Mouse (Mus musculus): ENCODE measurements around the gene Tmem45a. TPM values are rescaled to one million over a fixed set of nuclear protein-coding genes. Genes with fewer than 3 reads are reported as not detected.
A peak's percentile ranks its signal among the peaks of the same experiment; 100 is the strongest.
"Not testable (repeated sequence)": the region's sequence is repeated elsewhere in the genome, so short reads cannot be mapped to it uniquely, and the experiment has no call there.

The Tmem45a gene
- polyA plus RNA-seq (2015; fragmentation: Nextera tagmentation; extraction: Ambion mirVana), result 39.7 and 41.2 TPM in 2 replicates

GRCm38 (mm10) chr16:56885824-56886615 lies at the start of gene Tmem45a:
Tmem45a (minus strand) TSS chr16:56886166.
- H3K36me3 ChIP-seq, result no peaks in the 10 kb centered on the region
- peaks cover 4% of the 10 kb centered on the region; the same call in 1 of the 2 replicates for H3K4me1 ChIP-seq
- H3K9ac ChIP-seq, result peak within 1 kb of the TSS; percentile 38
- peak within 1 kb of the TSS; percentile 73 for H3K27ac ChIP-seq
- H3K4me3 ChIP-seq, result peak within 1 kb of the TSS; percentile 49
- 3% methylated on average over 25 of the region's 25 CpGs for WGBS
- peak; percentile 98 for ATAC-seq (ENCODE audit: borderline replicate concordance, extremely low read depth, low FRiP score, low TSS enrichment)
- no peaks in the 10 kb centered on the region for H3K27me3 ChIP-seq
- peak within 1 kb of the TSS; percentile 61 for H3K4me2 ChIP-seq
- no peaks in the 10 kb centered on the region for H3K9me3 ChIP-seq

GRCm38 (mm10) chr16:56928023-56928422 lies 42.1 kb upstream of the Tmem45a start, which contains the start of gene Lnp1:
Lnp1 (minus strand) TSS chr16:56928061.
- H3K27ac ChIP-seq, result no peak within 1 kb of the TSS
- H3K4me3 ChIP-seq, result no peak within 1 kb of the TSS
- H3K9me3 ChIP-seq, result no peaks in the 10 kb centered on the region
- ATAC-seq (ENCODE audit: borderline replicate concordance, extremely low read depth, low FRiP score, low TSS enrichment), result no peak
- WGBS, result 46% methylated on average over 3 of the region's 3 CpGs
- no peak within 1 kb of the TSS for H3K4me2 ChIP-seq
- H3K27me3 ChIP-seq, result no peaks in the 10 kb centered on the region
- H3K4me1 ChIP-seq, result no peaks in the 10 kb centered on the region
- H3K9ac ChIP-seq, result no peak within 1 kb of the TSS
- H3K36me3 ChIP-seq, result no peaks in the 10 kb centered on the region

- Histone ChIP-seq H3K27me3 (no peaks in the 10 kb centered on the region), H3K9ac (no peak overlapping the region), H3K36me3 (no peaks in the 10 kb centered on the region), H3K4me3 (no peak overlapping the region), H3K27ac (no peak overlapping the region), H3K9me3 (no peaks in the 10 kb centered on the region), H3K4me2 (no peak overlapping the region), H3K4me1 (no peaks in the 10 kb centered on the region)
- 19% methylated on average over 8 of the region's 8 CpGs for WGBS
- ATAC-seq (ENCODE audit: borderline replicate concordance, extremely low read depth, low FRiP score, low TSS enrichment), result peak; percentile 46
Observed at GRCm38 (mm10) chr16:56920102-56920657, 34.2 kb upstream of the Tmem45a start.

DNA sequence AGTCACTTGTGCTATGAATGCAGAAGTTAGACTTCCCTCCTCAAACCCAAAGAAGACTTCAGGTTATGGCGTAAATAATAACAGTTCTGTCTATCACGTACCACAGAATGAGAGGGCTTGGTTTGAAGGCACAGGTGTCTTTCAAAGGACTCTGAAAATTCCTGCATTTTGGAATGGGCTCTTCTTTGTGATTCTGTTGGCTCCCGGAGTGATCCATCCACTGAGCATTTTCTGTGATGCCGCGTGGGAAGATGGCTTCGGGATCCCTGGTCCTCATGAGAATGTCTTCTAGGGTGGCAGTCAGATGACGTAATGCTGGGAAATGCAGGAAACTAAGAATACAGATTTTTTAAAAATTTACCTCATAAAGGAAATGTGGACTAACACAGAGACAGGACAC lies 31.3 kb upstream of the Tmem45a start:
- no peak for ATAC-seq (ENCODE audit: borderline replicate concordance, extremely low read depth, low FRiP score, low TSS enrichment)
- Histone ChIP-seq H3K9ac (no peak overlapping the region), H3K36me3 (no peaks in the 10 kb centered on the region), H3K4me3 (no peak overlapping the region), H3K27me3 (no peaks in the 10 kb centered on the region), H3K4me2 (no peak overlapping the region), H3K4me1 (no peaks in the 10 kb centered on the region), H3K27ac (no peak overlapping the region), H3K9me3 (no peaks in the 10 kb centered on the region)
- 85% methylated on average over 7 of the region's 7 CpGs for WGBS

DNA sequence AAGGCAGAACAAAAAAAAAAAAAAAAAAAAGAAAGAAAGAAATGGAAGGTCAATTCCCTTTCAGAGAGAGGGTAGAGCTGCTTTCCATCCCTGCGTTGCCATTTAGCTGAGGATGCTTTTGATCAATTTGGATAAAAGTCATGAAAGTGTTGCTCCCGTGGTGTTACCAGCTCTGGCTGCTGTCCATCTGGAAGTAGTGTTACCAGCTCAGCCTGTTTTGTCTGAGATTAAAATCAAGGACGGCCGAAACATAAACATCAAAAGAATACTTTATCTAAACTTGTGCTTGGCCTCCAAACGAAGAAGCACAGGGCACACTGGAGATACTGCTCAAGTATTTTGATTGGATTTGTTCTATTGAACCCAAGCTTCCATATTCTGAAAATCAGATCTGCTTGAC lies 23.0 kb upstream of the Tmem45a start:
- Histone ChIP-seq H3K4me1 (no peaks in the 10 kb centered on the region; the same call in 1 of the 2 replicates), H3K9ac (no peak overlapping the region), H3K9me3 (no peaks in the 10 kb centered on the region), H3K36me3 (no peaks in the 10 kb centered on the region), H3K27me3 (no peaks in the 10 kb centered on the region), H3K27ac (no peak overlapping the region), H3K4me2 (no peak overlapping the region), H3K4me3 (no peak overlapping the region)
- WGBS, result 28% methylated on average over 5 of the region's 5 CpGs
- no peak for ATAC-seq (ENCODE audit: borderline replicate concordance, extremely low read depth, low FRiP score, low TSS enrichment)

DNA sequence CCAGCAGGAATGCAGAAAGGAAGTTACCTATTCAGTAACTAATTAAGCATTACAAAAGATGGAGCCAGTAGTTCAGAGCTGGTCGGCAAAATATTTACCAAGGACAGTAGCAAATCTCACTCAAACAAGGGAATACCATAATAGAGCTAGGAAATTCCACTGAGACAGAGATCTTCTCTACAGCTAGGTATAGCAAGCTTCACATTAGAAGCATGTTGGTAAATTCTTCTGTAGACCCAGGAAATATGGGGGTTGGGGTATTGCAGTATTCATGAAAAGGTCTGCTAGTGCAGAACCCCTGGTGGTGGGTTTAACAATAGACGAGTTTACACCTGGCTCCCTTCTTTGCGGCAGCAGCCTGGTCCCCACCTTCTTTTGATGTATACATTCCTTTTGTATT lies 16.2 kb upstream of the Tmem45a start:
- H3K9me3 ChIP-seq; H3K4me2 ChIP-seq; H3K4me3 ChIP-seq; H3K27ac ChIP-seq; H3K4me1 ChIP-seq; H3K27me3 ChIP-seq; H3K9ac ChIP-seq; H3K36me3 ChIP-seq; ATAC-seq (ENCODE audit: borderline replicate concordance, extremely low read depth, low FRiP score, low TSS enrichment): not testable (repeated sequence)
- WGBS, result 48% methylated on average over 3 of the region's 3 CpGs

DNA sequence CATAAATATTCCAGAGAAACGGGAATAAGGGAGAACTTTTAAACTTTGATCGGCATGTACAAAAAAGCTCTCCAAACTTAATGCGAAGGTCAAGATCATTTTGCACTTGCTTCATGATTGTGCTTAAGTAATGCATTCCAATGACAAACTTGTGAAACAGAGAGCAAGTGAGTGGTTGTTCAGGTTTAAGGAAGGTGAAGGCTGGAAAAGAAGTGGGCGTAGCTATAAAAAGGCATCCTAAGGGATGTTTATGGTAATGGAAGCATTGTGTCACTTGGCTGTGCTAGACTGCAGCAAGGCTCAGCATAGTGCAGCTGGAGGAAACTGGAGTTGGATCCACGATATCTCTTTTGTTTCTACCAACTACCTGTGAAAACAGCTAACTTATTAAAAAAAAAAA lies 5.6 kb upstream of the Tmem45a start:
- Histone ChIP-seq H3K9me3 (no peaks in the 10 kb centered on the region), H3K4me2 (no peak overlapping the region), H3K36me3 (no peaks in the 10 kb centered on the region), H3K4me1 (0 out of 2 replicates have a peak, but pooled peaks cover 4% of the 10 kb centered on the region), H3K9ac (no peak overlapping the region), H3K27ac (no peak overlapping the region), H3K4me3 (no peak overlapping the region), H3K27me3 (no peaks in the 10 kb centered on the region)
- ATAC-seq (ENCODE audit: borderline replicate concordance, extremely low read depth, low FRiP score, low TSS enrichment), result no peak
- WGBS, result 82% methylated on average over 5 of the region's 5 CpGs

- H3K4me3 ChIP-seq, result peak overlapping the region; percentile 49
- WGBS, result 20% methylated on average over 9 of the region's 9 CpGs
- H3K4me1 ChIP-seq, result peaks cover 4% of the 10 kb centered on the region; the same call in 1 of the 2 replicates
- H3K9ac ChIP-seq, result peak overlapping the region; percentile 38
- H3K36me3 ChIP-seq, result no peaks in the 10 kb centered on the region
- no peaks in the 10 kb centered on the region for H3K9me3 ChIP-seq
- peak overlapping the region; percentile 61 for H3K4me2 ChIP-seq
- no peak overlapping the region; the same call in 1 of the 2 replicates for H3K27ac ChIP-seq
- H3K27me3 ChIP-seq, result no peaks in the 10 kb centered on the region
- no peak for ATAC-seq (ENCODE audit: borderline replicate concordance, extremely low read depth, low FRiP score, low TSS enrichment)
Observed at GRCm38 (mm10) chr16:56886616-56887116, 700 bp upstream of the Tmem45a start.

- Histone ChIP-seq H3K4me2 (peak overlapping the region; percentile 61), H3K9me3 (no peaks in the 10 kb centered on the region), H3K27ac (no peak overlapping the region), H3K27me3 (no peaks in the 10 kb centered on the region), H3K9ac (no peak overlapping the region), H3K4me1 (peaks cover 4% of the 10 kb centered on the region; the same call in 1 of the 2 replicates), H3K4me3 (peak overlapping the region; percentile 18), H3K36me3 (no peaks in the 10 kb centered on the region)
- 72% methylated on average over 6 of the region's 6 CpGs for WGBS
- ATAC-seq (ENCODE audit: borderline replicate concordance, extremely low read depth, low FRiP score, low TSS enrichment), result no peak
Observed at GRCm38 (mm10) chr16:56884811-56885210, 1.2 kb downstream of the Tmem45a start.

DNA sequence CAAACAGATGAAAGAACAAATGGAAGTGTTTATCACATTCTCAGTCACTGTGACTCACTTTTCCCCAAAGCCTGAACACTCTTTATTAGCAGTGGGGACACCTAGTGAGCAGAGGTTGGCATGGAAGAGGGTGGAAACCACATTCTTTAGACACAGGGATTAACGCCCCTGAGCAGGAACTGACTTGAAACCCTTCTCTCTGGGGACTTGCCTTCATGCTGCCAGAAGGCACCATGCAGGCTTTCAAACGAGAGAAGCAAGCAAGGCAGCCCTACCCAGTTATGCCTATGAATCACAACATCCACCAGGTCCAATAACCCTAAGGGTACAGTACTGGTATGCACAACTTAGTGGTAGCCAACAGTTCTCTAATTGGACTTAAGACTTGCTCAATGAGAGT lies 12.6 kb downstream of the Tmem45a start:
- no peaks in the 10 kb centered on the region for H3K9me3 ChIP-seq
- H3K27me3 ChIP-seq, result no peaks in the 10 kb centered on the region
- H3K9ac ChIP-seq, result no peak overlapping the region
- no peak overlapping the region for H3K4me2 ChIP-seq
- no peaks in the 10 kb centered on the region for H3K4me1 ChIP-seq
- no peak overlapping the region for H3K27ac ChIP-seq
- no peak overlapping the region for H3K4me3 ChIP-seq
- H3K36me3 ChIP-seq, result no peaks in the 10 kb centered on the region
- ATAC-seq (ENCODE audit: borderline replicate concordance, extremely low read depth, low FRiP score, low TSS enrichment), result no peak
- 60% methylated on average over 2 of the region's 2 CpGs for WGBS

DNA sequence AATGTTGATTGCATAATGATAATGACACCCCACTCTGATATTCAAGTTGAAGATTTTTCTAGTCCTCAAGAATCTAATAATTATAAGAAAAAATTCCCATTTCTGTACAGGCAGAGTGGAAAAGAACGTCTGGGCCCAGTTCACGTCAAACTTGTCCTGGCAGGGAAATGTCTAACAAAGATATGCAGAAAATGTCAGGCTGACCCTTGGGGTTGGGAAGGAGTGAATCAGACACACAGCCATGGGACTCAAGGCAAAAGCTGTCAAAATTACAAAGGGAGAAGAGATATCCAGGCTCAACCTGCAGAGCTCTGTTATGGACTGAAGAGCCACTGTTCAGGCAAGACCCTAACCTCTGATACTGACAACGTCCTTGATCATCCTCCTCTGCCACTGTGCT lies 15.5 kb downstream of the Tmem45a start:
- Histone ChIP-seq H3K9ac (no peak overlapping the region), H3K4me1 (no peaks in the 10 kb centered on the region), H3K9me3 (no peaks in the 10 kb centered on the region), H3K4me3 (no peak overlapping the region), H3K36me3 (no peaks in the 10 kb centered on the region), H3K4me2 (no peak overlapping the region), H3K27me3 (no peaks in the 10 kb centered on the region), H3K27ac (no peak overlapping the region)
- ATAC-seq (ENCODE audit: borderline replicate concordance, extremely low read depth, low FRiP score, low TSS enrichment), result no peak
- 60% methylated on average over 3 of the region's 3 CpGs for WGBS

DNA sequence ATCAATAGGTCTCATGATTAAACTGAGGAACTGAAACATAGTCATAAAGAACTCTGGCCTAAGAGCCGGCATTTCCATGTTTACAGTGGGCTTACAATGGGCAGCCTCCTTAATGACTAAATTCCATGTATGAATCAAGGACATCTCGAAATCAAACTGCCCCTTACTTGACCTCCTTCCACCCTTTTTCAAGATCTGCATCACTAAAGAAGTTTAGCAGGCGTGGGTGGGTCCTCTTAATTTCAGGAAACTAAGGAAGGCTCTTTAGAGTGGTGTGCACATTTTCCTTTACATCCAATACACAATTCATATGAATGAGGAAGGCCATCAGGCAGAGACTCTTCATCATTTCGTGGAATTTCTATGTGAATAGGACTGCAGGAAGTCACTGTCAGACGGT lies 17.6 kb downstream of the Tmem45a start:
- Histone ChIP-seq H3K27me3 (no peaks in the 10 kb centered on the region), H3K4me1 (no peaks in the 10 kb centered on the region), H3K9me3 (no peaks in the 10 kb centered on the region), H3K27ac (no peak overlapping the region), H3K36me3 (no peaks in the 10 kb centered on the region), H3K4me3 (no peak overlapping the region), H3K9ac (no peak overlapping the region), H3K4me2 (no peak overlapping the region)
- ATAC-seq (ENCODE audit: borderline replicate concordance, extremely low read depth, low FRiP score, low TSS enrichment), result no peak
- 74% methylated on average over 5 of the region's 5 CpGs for WGBS

Measured in lung, embryonic 15.5 days (tissue).